Mouse (Mus musculus): ENCODE results near the gene Slc4a3.

The Slc4a3 gene

GRCm38 (mm10) chr1:75559212-75559925, 13.3 kb downstream of the Slc4a3 start:
- peak; percentile 90 to 91 for DNase-seq (ENCODE audit: low spot score in 2 of 2)

GRCm38 (mm10) chr1:75560206-75560913, 14.3 kb downstream of the Slc4a3 start:
- no peak for DNase-seq (ENCODE audit: low spot score in 2 of 2)

GRCm38 (mm10) chr1:75561221-75561897, 15.3 kb downstream of the Slc4a3 start:
- DNase-seq (ENCODE audit: low spot score in 2 of 2): no peak

DNA sequence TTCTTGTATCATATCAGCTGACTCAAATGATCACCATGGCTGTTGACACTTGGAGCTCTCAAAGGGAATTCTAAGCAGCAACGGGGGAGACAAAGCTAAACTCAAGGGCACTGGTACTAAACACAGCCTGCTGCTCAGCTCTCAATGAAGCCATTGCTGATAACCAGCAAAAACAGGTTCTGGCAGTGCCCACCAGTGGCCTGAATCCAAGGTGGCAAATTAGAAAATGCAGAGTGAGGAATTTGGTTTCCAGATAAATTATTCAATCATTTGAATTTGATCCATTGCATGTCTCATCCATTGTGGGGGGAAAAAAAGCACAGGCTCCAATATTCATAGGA, 15.8 kb downstream of the Slc4a3 start:
- no peak for DNase-seq (ENCODE audit: low spot score in 2 of 2)

DNA sequence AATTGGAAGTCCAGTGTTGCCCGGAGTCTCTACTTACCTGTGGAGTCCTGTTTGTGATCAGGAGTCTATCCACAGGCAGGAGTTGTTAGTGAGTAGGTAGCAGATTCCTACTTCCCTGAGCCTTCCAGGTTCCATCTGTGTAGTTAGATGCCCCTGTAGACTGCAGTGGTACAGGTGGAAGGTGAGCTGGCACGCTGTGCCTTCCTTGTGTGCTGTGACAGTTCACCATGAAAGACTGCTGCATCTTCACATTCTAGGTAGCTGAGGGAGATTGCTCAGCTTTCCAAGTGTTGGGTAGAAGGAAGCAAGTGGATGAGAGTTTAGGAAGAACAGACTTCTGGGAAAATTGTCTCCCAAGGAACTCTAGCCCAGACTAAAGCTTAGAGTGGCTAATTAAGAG, 18.0 kb downstream of the Slc4a3 start:
- DNase-seq (ENCODE audit: low spot score in 2 of 2): no peak

DNA sequence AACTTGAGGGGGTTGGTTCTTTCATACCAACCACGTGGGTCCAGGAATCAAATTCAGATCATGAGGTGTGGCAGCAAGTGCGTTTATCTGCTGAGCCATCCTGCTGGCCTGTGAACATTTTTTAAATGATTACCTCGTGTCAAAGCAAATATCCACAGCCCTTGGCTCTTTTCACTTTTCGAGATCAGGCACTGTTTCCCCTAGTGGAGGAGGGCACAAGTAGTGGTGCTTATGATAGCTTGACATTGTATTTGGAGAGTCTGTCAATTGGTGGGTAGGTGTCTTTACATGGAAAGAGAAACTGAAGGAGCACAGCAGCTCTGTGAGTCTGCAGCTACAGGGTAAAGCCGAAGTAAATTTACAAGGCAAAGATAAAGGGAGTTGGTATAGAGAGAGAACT, 18.9 kb downstream of the Slc4a3 start:
- no peak for DNase-seq (ENCODE audit: low spot score in 2 of 2)

DNA sequence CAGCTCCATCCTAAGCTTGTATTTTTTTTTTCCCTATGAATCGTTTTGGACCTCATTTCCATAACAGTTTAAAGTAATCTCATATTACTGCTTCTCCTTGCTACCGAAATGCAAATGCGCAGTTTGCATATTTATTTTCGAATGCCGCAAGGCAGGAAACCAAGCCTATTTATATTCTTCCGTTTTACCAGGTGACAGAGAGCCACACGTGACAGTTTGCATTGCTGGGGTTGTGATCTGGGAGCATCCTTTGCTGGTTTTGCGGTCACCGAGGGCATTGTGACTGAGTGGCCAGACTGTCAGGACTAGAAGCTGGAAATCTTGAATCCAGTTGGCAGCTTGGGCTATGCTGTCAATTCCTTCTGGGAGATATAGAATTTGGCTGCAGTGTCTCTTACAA, 19.6 kb downstream of the Slc4a3 start:
- DNase-seq (ENCODE audit: low spot score in 2 of 2): no peak

DNA sequence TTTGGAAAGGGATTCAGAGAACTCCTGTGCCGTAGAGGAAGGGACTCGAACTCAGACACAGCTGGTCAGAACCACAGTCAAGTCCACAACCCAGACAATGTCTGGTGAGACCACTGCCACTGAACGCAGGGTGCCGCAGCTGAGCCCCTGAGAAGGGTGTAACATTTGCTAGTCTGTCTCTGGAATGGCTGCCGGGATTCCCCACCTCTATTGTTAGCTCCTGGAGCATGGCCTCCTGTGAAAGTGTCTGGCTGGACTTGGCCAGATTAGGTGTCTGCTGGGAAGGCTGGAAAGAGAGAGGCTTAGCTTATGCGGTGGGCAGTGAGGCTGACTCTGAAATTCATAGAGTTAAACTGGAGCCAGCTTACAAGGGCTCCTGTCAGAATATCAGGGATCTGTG, 24.3 kb downstream of the Slc4a3 start:
- no peak for DNase-seq (ENCODE audit: low spot score in 2 of 2)

DNA sequence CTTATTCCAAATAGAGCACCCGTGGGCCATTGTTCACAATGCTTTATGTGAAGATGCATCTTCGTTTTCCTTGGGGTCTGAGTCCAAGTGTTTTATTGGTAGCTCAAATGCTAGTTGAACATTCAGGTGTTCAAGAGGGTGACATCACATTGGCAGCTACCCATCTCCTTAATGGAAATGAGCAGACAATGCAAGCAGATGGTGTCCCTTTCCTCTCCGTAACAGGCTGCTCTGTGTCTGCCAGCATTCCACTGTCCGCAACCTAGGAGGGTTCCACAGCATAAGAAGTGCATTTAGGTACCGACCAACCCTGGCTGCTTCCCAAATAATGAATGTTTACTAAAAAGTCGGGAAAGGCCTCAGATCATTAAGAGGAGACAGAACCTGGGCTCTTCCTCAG, 26.7 kb downstream of the Slc4a3 start:
- DNase-seq (ENCODE audit: low spot score in 2 of 2): no peak

GRCm38 (mm10) chr1:75573715-75574114, 27.6 kb downstream of the Slc4a3 start:
- DNase-seq (ENCODE audit: low spot score in 2 of 2): no peak

GRCm38 (mm10) chr1:75574476-75575310, 28.6 kb downstream of the Slc4a3 start:
- no peak for DNase-seq (ENCODE audit: low spot score in 2 of 2)

DNA sequence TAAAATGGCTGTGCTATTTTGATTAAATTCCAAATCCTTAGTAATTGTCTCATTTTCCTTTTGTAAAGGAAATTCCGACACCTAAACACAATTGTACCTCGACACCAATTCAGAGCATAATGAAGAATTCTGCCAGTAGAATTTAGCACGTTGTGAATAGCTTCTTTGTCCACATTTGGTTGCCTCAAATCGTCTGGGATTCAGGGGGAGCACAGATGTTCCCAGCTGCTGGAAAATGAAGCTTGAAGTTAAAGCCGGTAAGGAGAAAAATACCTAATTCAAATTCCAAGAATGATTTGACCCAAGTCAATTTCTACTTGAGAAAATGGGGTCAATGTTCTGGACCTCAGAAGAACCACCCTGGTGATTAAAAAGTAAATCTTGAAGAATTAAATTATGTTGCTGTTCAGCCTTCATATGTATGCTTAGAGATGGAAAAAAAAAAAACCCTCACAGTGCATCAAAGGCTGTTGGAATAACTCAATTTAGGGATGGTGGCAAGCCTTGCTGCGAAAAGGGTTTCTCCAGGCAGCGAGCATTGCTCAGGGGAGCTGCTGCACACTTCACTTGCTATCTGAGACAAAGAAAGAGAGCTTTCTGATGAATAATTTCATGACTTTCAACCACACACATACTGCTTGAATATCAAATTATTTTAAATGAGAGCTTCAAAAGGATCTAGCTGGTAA, 36.0 kb downstream of the Slc4a3 start:
- no peak for DNase-seq (ENCODE audit: low spot score in 2 of 2)

DNA sequence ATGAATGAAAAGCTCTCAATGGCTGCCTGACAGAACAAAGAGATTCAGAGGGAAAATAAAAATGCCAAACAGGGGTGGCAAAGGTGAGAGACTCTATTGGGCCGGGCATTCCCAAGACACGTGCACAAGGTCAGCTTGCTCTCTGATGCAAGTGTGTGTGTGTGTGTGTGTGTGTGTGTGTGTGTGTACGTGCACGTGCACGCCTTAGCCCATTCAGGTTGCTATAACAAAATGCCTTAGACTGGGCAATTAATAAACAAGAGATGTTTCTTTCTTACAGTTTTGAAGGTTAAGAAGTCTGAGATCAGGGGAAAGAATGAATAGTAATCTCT, 36.5 kb downstream of the Slc4a3 start:
- DNase-seq (ENCODE audit: low spot score in 2 of 2): no peak

DNA sequence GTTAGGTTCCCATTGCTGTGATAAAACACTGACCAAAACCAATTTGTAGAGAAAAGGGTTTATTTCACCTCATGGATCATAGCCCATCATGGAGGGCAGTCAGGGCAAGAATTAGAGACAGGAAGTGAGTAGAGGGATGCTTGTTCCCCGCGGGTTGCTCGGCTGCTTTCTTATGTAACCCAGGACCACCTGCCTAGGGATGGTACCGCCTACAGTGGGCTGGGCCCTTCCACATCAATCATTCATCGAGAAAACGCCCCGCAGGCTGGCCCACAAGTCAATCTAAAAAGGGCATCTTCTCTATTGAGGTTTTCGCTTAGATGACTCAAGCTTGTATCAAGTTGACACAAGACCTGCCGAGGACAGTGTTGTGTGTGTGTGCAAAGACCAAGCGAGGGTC, 37.0 kb downstream of the Slc4a3 start:
- DNase-seq (ENCODE audit: low spot score in 2 of 2): no peak

DNA sequence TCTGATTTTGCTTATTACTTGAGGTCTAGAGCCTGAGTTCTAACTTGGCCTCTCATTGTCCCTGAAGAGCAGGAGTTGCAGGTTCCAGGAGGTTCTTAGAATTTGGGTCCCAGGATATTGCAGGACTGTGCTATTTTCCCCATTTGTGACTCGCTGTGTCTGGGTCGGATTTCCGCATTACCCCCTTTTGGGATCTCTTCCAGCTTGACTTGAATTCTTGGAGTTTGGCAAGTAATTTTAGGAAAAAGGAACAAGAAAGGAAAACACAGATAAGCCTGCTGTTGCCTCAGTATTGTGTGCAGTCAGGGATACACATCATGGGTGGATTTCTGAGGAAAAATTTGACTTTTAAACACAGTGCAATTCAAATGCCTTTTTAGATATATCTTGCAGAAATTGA, 40.7 kb downstream of the Slc4a3 start:
- no peak for DNase-seq (ENCODE audit: low spot score in 2 of 2)

GRCm38 (mm10) chr1:75587738-75588719, 42.0 kb downstream of the Slc4a3 start:
- DNase-seq (ENCODE audit: low spot score in 2 of 2): no peak

GRCm38 (mm10) chr1:75588874-75589273, 42.8 kb downstream of the Slc4a3 start:
- DNase-seq (ENCODE audit: low spot score in 2 of 2): no peak

DNA sequence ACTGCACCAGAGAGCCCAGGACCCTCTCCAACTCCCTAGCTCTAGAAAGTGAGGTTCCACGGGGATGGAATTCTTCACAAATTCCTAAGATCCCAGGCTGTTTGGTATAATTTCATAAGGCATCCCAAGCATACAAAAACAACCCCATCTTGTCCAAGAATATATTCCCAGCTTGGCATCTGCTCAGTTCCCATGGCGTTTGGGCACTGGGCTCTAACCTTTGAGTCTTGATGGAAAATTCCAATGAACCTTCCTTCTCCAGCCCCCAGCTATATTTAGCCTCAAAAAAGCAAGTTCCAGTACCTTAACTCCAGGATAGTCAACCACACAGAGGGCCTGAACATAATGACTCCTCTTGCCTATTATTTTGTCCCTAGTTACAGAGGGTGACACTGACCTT, 43.9 kb downstream of the Slc4a3 start:
- no peak for DNase-seq (ENCODE audit: low spot score in 2 of 2)

DNA sequence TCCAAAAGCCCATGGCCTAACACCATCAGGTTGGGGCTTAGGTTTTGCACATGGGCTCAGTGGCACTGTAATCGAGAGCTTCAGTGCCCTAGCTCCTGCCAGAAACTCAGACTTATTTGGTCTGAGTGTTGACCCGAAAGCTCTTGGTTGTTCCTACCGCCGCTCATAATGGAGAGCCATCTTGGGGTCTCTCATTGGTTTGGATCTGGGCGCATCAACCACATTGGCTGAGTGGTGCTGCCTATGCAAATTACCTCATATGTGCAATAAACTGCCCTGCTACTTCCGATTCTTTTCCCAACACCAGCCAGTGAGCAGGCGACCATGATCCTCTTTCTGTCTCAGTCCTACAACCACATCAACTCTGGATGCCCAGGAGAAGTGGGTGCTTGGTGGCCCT, 47.9 kb downstream of the Slc4a3 start:
- DNase-seq (ENCODE audit: low spot score in 2 of 2): no peak

DNA sequence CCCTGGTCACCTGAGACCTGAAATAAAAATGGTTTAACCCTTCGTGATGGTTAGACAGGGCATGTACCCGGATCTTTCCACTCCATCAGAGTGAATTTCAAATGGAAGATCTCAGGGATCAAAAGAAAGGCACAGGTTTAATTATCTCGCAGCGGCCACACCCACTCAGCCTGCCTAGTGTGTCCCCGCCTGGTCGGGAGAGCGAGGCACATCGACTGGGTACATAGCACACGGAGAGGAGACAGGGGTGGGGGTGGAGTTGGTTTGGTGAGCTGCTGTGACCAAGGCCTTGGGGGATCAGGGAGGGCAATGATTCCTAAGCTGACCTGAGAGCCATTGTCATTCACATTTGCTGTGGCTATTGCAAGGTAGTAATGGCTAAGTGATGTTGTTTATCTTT, 48.8 kb downstream of the Slc4a3 start:
- no peak for DNase-seq (ENCODE audit: low spot score in 2 of 2)

DNA sequence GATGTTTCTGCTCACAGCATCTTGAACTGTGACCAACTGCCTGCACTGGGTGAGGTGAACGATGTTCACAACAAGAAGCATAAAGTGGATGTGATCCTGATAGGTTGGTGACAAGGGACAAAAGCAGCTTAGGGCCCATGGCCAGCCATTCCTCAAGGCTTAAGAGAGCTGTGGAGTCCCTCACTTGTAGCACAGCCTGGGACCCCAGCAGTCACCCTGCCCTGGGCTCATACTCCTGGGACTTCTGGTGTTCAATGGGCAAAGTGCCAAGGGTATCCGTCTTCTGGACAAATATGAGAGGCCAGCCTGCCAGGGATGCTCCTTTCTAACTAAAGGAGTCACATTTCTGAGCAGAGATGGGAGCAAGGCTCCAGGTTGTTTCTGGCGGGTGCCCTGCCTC, 49.9 kb downstream of the Slc4a3 start:
- no peak for DNase-seq (ENCODE audit: low spot score in 2 of 2)

Data from urinary bladder, postnatal 4 days (tissue).